Mouse (Mus musculus) hindbrain, embryonic 10.5 days (tissue): ENCODE data around the gene Pigk. TPM values are rescaled to one million over a fixed set of nuclear protein-coding genes. Genes with fewer than 3 reads are reported as not detected.

Source experiments
- DNase-seq: peaks from one replicate; pipeline ENCODE4 v3.0.0-alpha.2; 2017; ENCODE audit warnings: low spot score
- H3K27ac ChIP-seq: fragments of 300-500 bp; sonication (generic); 2 replicates; pipeline ENCODE4 v1.5.1; 2016; ENCODE audit warnings: mild to moderate bottlenecking, moderate library complexity
- H3K27me3 ChIP-seq: fragments of 300-500 bp; sonication (generic); 2 replicates; pipeline ENCODE4 v1.6.1; 2016; ENCODE audit warnings: mild to moderate bottlenecking; ENCODE audit not compliant: poor library complexity, insufficient read depth, severe bottlenecking
- H3K36me3 ChIP-seq: fragments of 300-500 bp; sonication (generic); 2 replicates; pipeline ENCODE4 v1.6.1; 2016; ENCODE audit warnings: mild to moderate bottlenecking, moderate library complexity
- H3K4me1 ChIP-seq: fragments of 300-500 bp; sonication (generic); replicated peaks from 2 replicates; pipeline ENCODE4 v1.6.1; 2016; ENCODE audit warnings: mild to moderate bottlenecking
- H3K4me3 ChIP-seq: fragments of 300-500 bp; sonication (generic); 2 replicates; pipeline ENCODE4 v1.5.1; 2016; ENCODE audit warnings: mild to moderate bottlenecking, moderate library complexity
- H3K9me3 ChIP-seq: fragments of 300-500 bp; sonication (generic); 2 replicates; pipeline ENCODE4 v1.6.1; 2016; ENCODE audit warnings: mild to moderate bottlenecking, moderate library complexity
- WGBS: fragments of 180-500 bp; shearing (Covaris S2); methylation state at CpG from one replicate; pipeline ENCODE4 v1.1.7; 2016; 5-methylcytosine and 5-hydroxymethylcytosine counted together
- polyA plus RNA-seq: library from polyadenylated mRNA; unstranded; fragments of >200 nt; fragmentation: Nextera tagmentation; extraction: Ambion mirVana; gene quantifications from 2 replicates; pipeline ENCODE4 v1.2.1, GENCODE M21; 2016

The Pigk gene
- polyA plus RNA-seq, 1 experiment from 2014 or later: 39.3 TPM

- H3K27ac ChIP-seq: no peak overlapping the region
These were observed 191.9 kb downstream of the Pigk start for GRCm38 (mm10) chr3:152905800-152906199.

GRCm38 (mm10) chr3:152907087-152907486 is 193.2 kb downstream of the Pigk start:
- H3K36me3 ChIP-seq: no peaks in the 10 kb centered on the region
- 87% methylated on average over 5 of the region's 5 CpGs for WGBS
- DNase-seq: no peak
- no peak overlapping the region for H3K4me3 ChIP-seq
- no peak overlapping the region for H3K27ac ChIP-seq
- H3K4me1 ChIP-seq: 0 out of 2 replicates have a peak, but pooled peaks cover 6% of the 10 kb centered on the region
- H3K27me3 ChIP-seq: no peaks in the 10 kb centered on the region
- no peaks in the 10 kb centered on the region for H3K9me3 ChIP-seq

More at GRCm38 (mm10) chr3:152905800-152906199, 191.9 kb downstream of the Pigk start:
- 0 out of 2 replicates have a peak, but pooled peaks cover 4% of the 10 kb centered on the region for H3K4me1 ChIP-seq
- no peak overlapping the region for H3K4me3 ChIP-seq
- 74% methylated on average over 10 of the region's 10 CpGs for WGBS
- no peak for DNase-seq
- no peaks in the 10 kb centered on the region for H3K27me3 ChIP-seq
- H3K36me3 ChIP-seq: no peaks in the 10 kb centered on the region
- H3K9me3 ChIP-seq: no peaks in the 10 kb centered on the region

GRCm38 (mm10) chr3:152907683-152908082 is 193.8 kb downstream of the Pigk start:
- H3K27ac ChIP-seq: no peak overlapping the region
- no peak for DNase-seq
- H3K4me3 ChIP-seq: no peak overlapping the region
- H3K27me3 ChIP-seq: no peaks in the 10 kb centered on the region
- WGBS: 82% methylated on average over 5 of the region's 5 CpGs
- H3K9me3 ChIP-seq: no peaks in the 10 kb centered on the region
- no peaks in the 10 kb centered on the region for H3K36me3 ChIP-seq
- H3K4me1 ChIP-seq: 0 out of 2 replicates have a peak, but pooled peaks cover 7% of the 10 kb centered on the region

- Histone ChIP-seq H3K4me3 (no peak overlapping the region), H3K27me3 (no peaks in the 10 kb centered on the region), H3K9me3 (no peaks in the 10 kb centered on the region), H3K27ac (no peak overlapping the region), H3K4me1 (0 out of 2 replicates have a peak, but pooled peaks cover 7% of the 10 kb centered on the region), H3K36me3 (no peaks in the 10 kb centered on the region)
- no peak for DNase-seq
- WGBS: 88% methylated on average over 4 of the region's 4 CpGs
These were observed 197.7 kb downstream of the Pigk start for GRCm38 (mm10) chr3:152911578-152911977.

GRCm38 (mm10) chr3:152912216-152913101 is 198.6 kb downstream of the Pigk start:
- Histone ChIP-seq H3K4me1 (0 out of 2 replicates have a peak, but pooled peaks cover 7% of the 10 kb centered on the region), H3K36me3 (no peaks in the 10 kb centered on the region), H3K27ac (no peak overlapping the region), H3K4me3 (no peak overlapping the region), H3K9me3 (no peaks in the 10 kb centered on the region), H3K27me3 (no peaks in the 10 kb centered on the region)
- no peak for DNase-seq
- 81% methylated on average over 23 of the region's 23 CpGs for WGBS

- WGBS: 95% methylated on average over 10 of the region's 10 CpGs
These were observed 199.2 kb downstream of the Pigk start for GRCm38 (mm10) chr3:152913150-152913549.

GRCm38 (mm10) chr3:152913625-152914024 is 199.7 kb downstream of the Pigk start:
- no peaks in the 10 kb centered on the region for H3K27me3 ChIP-seq
- H3K4me3 ChIP-seq: no peak overlapping the region
- 95% methylated on average over 3 of the region's 3 CpGs for WGBS
- no peak for DNase-seq
- no peak overlapping the region for H3K27ac ChIP-seq
- H3K9me3 ChIP-seq: no peaks in the 10 kb centered on the region
- H3K4me1 ChIP-seq: 0 out of 2 replicates have a peak, but pooled peaks cover 7% of the 10 kb centered on the region
- no peaks in the 10 kb centered on the region for H3K36me3 ChIP-seq

More at GRCm38 (mm10) chr3:152913150-152913549, 199.2 kb downstream of the Pigk start:
- no peak for DNase-seq
- H3K36me3 ChIP-seq: no peaks in the 10 kb centered on the region
- H3K4me1 ChIP-seq: 0 out of 2 replicates have a peak, but pooled peaks cover 7% of the 10 kb centered on the region
- H3K9me3 ChIP-seq: no peaks in the 10 kb centered on the region
- no peak overlapping the region for H3K4me3 ChIP-seq
- H3K27ac ChIP-seq: no peak overlapping the region
- H3K27me3 ChIP-seq: no peaks in the 10 kb centered on the region

- Histone ChIP-seq H3K9me3 (no peaks in the 10 kb centered on the region), H3K4me3 (no peak overlapping the region), H3K27ac (no peak overlapping the region), H3K36me3 (no peaks in the 10 kb centered on the region), H3K27me3 (no peaks in the 10 kb centered on the region), H3K4me1 (0 out of 2 replicates have a peak, but pooled peaks cover 7% of the 10 kb centered on the region)
- no peak for DNase-seq
- WGBS: 91% methylated on average over 6 of the region's 6 CpGs
These were observed 200.5 kb downstream of the Pigk start for GRCm38 (mm10) chr3:152914376-152914775.

- H3K9me3 ChIP-seq: no peaks in the 10 kb centered on the region
- H3K27me3 ChIP-seq: no peaks in the 10 kb centered on the region
- no peak for DNase-seq
- WGBS: 85% methylated on average over 8 of the region's 8 CpGs
- no peak overlapping the region for H3K4me3 ChIP-seq
- no peaks in the 10 kb centered on the region for H3K4me1 ChIP-seq
- no peak overlapping the region for H3K27ac ChIP-seq
- H3K36me3 ChIP-seq: no peaks in the 10 kb centered on the region
These were observed 203.7 kb downstream of the Pigk start for GRCm38 (mm10) chr3:152917579-152917978.

- no peak for DNase-seq
- H3K36me3 ChIP-seq: no peaks in the 10 kb centered on the region
These were observed 205.2 kb downstream of the Pigk start for GRCm38 (mm10) chr3:152919101-152919500.

GRCm38 (mm10) chr3:152920365-152920764 is 206.5 kb downstream of the Pigk start:
- no peaks in the 10 kb centered on the region for H3K27me3 ChIP-seq
- 90% methylated on average over 3 of the region's 3 CpGs for WGBS
- no peaks in the 10 kb centered on the region for H3K36me3 ChIP-seq
- DNase-seq: no peak
- H3K9me3 ChIP-seq: no peaks in the 10 kb centered on the region
- H3K4me3 ChIP-seq: no peak overlapping the region
- H3K4me1 ChIP-seq: no peaks in the 10 kb centered on the region
- H3K27ac ChIP-seq: no peak overlapping the region

More at GRCm38 (mm10) chr3:152919101-152919500, 205.2 kb downstream of the Pigk start:
- H3K4me1 ChIP-seq: no peaks in the 10 kb centered on the region
- no peaks in the 10 kb centered on the region for H3K27me3 ChIP-seq
- H3K9me3 ChIP-seq: no peaks in the 10 kb centered on the region
- H3K4me3 ChIP-seq: no peak overlapping the region
- no peak overlapping the region for H3K27ac ChIP-seq
- WGBS: 77% methylated on average over 10 of the region's 10 CpGs

- H3K9me3 ChIP-seq: no peaks in the 10 kb centered on the region
- no peak for DNase-seq
- H3K36me3 ChIP-seq: no peaks in the 10 kb centered on the region
- H3K4me3 ChIP-seq: no peak overlapping the region
- peaks cover 8% of the 10 kb centered on the region for H3K4me1 ChIP-seq
- WGBS: 77% methylated on average over 15 of the region's 15 CpGs
- no peak overlapping the region for H3K27ac ChIP-seq
- no peaks in the 10 kb centered on the region for H3K27me3 ChIP-seq
These were observed 209.6 kb downstream of the Pigk start for GRCm38 (mm10) chr3:152923530-152923929.

- peaks cover 17% of the 10 kb centered on the region for H3K4me1 ChIP-seq
- no peak overlapping the region for H3K4me3 ChIP-seq
- H3K27me3 ChIP-seq: no peaks in the 10 kb centered on the region
- 91% methylated on average over 8 of the region's 8 CpGs for WGBS
- no peak for DNase-seq
- no peaks in the 10 kb centered on the region for H3K9me3 ChIP-seq
- H3K36me3 ChIP-seq: no peaks in the 10 kb centered on the region
- no peak overlapping the region for H3K27ac ChIP-seq
These were observed 211.5 kb downstream of the Pigk start for GRCm38 (mm10) chr3:152925364-152925763.
